Mouse (Mus musculus): ENCODE measurements around the gene Faap100.
"Not testable (repeated sequence)": the region's sequence is repeated elsewhere in the genome, so short reads cannot be mapped to it uniquely, and the experiment has no call there.

Gene Faap100

GRCm38 (mm10) chr11:120351250-120352092, 27.1 kb downstream of the Faap100 start:
- DNase-seq (ENCODE audit: low read depth, low spot score): no peak

GRCm38 (mm10) chr11:120350711-120351110, 27.9 kb downstream of the Faap100 start:
- DNase-seq (ENCODE audit: low read depth, low spot score): no peak

- peak; percentile 92 for DNase-seq (ENCODE audit: low read depth, low spot score)
Measured at GRCm38 (mm10) chr11:120349986-120350702, 28.4 kb downstream of the Faap100 start.

GRCm38 (mm10) chr11:120349371-120349985, 29.1 kb downstream of the Faap100 start:
- peak; percentile 30 for DNase-seq (ENCODE audit: low read depth, low spot score)

- DNase-seq (ENCODE audit: low read depth, low spot score): peak; percentile 62
Measured at GRCm38 (mm10) chr11:120348684-120349370, 29.7 kb downstream of the Faap100 start.

- peak; percentile 86 for DNase-seq (ENCODE audit: low read depth, low spot score)
Measured at GRCm38 (mm10) chr11:120347791-120348683, 30.5 kb downstream of the Faap100 start, which contains the start of gene Actg1. Gene Actg1, minus strand, starts transcription at chr11:120348542.

GRCm38 (mm10) chr11:120347301-120347700, 31.3 kb downstream of the Faap100 start:
- no peak for DNase-seq (ENCODE audit: low read depth, low spot score)

- DNase-seq (ENCODE audit: low read depth, low spot score): not testable (repeated sequence)
Measured at GRCm38 (mm10) chr11:120346383-120347034, 32.1 kb downstream of the Faap100 start.

GRCm38 (mm10) chr11:120345067-120345681, 33.4 kb downstream of the Faap100 start:
- peak; percentile 49 for DNase-seq (ENCODE audit: low read depth, low spot score)

- DNase-seq (ENCODE audit: low read depth, low spot score): peak; percentile 34
Measured at GRCm38 (mm10) chr11:120344310-120344920, 34.1 kb downstream of the Faap100 start.

- peak; percentile 40 for DNase-seq (ENCODE audit: low read depth, low spot score)
Measured at GRCm38 (mm10) chr11:120343519-120344309, 34.9 kb downstream of the Faap100 start.

GRCm38 (mm10) chr11:120342656-120343160, 35.9 kb downstream of the Faap100 start:
- no peak for DNase-seq (ENCODE audit: low read depth, low spot score)

- DNase-seq (ENCODE audit: low read depth, low spot score): no peak
Measured at GRCm38 (mm10) chr11:120341661-120342060, 36.9 kb downstream of the Faap100 start.

GRCm38 (mm10) chr11:120339978-120340513, 38.5 kb downstream of the Faap100 start:
- no peak for DNase-seq (ENCODE audit: low read depth, low spot score)

- DNase-seq (ENCODE audit: low read depth, low spot score): no peak
Measured at GRCm38 (mm10) chr11:120338786-120339185, 39.8 kb downstream of the Faap100 start.

GRCm38 (mm10) chr11:120337447-120337846, 41.1 kb downstream of the Faap100 start:
- no peak for DNase-seq (ENCODE audit: low read depth, low spot score)

GRCm38 (mm10) chr11:120335431-120336021, 43.0 kb downstream of the Faap100 start:
- DNase-seq (ENCODE audit: low read depth, low spot score): no peak
